Mouse (Mus musculus): Measurements from ENCODE around the gene Zfp526.

Zfp526 gene

DNA sequence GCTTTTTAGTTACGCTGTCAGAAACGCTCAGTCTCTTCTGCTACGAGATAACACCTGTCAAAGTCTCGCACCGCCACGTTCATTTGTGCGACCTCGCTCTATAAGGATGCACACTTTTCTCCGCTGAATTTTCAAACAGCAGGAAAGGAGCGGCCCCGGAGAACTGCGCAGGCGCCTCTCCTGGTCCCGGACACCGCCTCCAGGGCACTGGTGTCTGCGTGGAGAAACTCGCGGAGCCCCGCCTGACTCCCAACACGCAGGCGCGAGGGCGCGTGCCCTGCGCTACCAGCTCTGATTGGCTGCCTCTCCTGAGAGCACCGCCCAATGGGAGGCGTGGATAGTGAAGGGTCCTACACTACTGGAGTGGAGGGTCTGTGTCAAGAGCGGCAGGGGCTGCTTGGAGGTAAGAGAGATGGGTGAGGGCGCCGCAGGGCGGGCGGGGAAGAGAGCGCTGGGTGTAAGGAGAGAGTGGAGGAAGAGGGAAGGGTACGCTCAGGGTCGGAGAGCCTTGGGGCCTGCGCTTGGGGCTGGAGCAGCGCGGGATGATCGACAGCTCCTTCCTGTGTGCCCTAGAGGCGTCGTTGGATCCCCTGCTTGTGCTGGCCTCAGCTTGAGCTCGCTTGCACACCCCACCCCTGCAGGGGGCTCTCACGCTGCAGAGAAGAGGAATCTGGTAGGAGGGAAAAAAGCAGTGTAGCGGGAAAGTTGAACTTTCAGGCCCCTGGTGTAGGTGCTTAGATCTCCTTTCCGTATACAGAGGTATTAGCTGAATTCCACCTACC lies at the start of gene Zfp526:
Gene Zfp526 (plus strand): TSS at position 324 of the 782 bp plus-strand sequence.
- peak; percentile 99 for DNase-seq

DNA sequence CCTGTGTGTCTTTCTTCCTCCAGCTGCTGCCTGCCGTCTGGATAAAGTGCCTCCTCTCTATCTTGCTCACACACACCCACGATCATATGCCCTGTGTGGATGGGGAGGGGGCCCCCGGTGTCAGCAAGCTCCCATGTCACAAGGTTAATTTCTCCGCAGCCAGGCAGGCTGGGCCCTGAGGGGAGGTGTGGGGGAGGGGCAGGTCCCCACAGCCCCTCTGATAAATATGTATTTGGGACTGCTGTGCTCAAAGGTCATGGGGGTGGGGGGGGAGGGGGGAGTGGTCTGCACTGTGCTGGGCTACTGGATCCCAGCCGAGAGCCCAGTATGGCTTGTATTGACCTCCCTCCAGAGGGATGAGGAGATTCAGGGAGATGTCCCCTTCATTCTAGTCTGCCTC lies 48.6 kb upstream of the Zfp526 start:
- no peak for DNase-seq

DNA sequence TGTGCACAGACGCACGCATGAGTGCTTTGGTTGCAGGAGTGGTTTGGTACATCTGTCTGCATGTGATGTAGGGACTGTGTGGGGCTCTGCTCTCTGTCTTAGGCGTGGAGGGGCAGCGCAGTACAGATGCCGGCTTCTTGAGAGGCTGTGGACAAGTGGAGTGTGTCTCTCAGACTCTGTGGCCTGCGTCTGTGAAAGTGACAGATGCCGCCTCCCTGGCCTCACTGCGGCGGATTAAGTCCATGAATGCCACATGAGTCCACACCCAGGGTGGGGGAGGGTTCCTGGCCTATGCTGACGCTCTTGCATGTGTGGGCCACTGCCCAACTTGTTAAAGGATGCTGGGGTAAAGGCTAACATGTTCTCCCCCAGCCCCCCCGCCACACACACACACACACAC lies 46.9 kb upstream of the Zfp526 start:
- DNase-seq = no peak

DNA sequence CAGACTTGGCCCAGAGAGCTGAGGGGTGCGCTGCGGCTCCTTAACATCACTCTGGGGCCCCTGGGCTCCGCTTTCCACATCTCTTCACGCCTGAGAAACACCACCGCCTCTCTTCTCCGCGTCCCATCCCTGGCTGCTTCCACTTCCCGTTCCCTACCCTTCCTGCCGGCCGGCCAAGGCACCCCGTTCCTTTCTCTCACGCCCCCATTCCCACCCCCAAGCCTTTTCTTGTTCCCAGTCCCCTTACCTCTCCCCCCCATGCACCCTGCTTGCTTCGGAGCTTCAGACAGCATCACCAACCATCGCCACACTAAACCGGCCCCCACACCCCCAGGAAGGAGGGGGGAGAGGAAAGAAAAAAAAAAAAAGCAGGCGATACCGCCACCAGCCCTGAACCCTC lies 42.9 kb upstream of the Zfp526 start:
- DNase-seq = no peak

DNA sequence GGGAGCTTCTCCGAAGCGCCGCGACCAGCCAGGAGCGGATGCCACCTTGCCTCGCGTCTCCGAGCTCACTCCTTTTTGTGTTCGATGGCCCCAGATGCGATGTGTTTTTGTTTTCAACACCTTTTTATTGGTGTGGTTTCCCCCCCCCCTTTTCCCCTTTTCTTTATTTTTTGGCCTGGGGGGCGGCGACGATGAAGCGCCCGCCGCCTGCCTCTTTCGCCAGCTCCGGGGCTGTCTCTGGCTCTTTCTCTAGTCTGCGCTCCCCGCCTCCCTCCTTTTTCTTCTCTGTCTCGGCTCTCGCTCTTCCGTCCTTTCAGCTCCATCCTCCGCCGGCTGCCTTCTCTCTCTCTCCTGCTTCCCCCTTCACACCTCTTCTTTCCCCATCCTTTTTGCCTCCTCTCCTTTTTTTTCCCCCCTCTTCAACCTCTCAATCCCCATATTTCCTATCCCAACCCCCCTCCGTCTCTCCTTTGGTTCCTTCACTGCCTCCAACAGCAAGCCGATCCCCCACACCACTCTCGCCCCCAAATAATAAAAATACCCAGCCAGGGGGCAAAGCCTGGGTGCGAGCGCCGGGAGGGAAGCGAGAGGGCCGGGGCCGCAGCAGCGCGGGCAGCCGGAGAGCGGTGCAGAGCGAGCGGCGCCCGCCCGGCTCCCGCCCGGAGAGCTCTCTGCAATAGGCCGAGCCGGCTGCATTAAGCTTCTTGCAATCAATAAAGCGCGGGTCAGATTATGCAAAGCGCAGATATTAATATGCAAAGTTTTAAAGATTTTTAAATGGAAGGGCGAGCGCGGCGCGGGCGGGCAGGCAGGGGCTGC lies 42.2 kb upstream of the Zfp526 start:
- no peak for DNase-seq

DNA sequence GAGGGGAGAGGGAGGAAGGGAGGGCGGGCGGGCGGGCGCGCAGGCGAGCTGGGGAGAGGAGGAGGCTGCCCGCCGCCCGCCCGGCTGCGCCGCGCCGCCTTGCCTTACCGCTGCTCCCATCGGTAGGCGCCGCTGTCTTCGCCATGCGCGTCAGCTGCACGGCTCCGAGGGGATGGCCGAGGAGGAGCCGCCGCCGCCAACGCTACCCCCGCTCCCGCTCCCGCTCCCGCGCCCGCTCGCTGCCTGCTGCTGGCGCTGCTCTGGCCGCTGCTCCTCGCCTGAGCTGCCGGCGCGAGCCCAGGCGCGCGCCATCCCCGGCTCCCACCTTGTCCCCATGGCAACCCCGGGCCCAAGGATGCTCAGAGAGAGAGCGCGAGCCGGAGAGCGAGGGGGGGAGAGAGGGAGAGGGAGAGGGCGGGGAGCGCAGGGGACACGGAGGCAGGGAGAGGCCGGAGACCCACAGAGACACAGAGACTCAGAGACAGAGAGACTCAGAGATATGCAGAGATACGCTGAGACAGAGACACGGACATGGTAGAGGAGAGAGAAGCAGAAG lies 41.5 kb upstream of the Zfp526 start, which contains the start of gene Pou2f2:
Gene Pou2f2 (minus strand): TSS at position 121 of the 556 bp plus-strand sequence.
- peak; percentile 54 to 55 for DNase-seq

DNA sequence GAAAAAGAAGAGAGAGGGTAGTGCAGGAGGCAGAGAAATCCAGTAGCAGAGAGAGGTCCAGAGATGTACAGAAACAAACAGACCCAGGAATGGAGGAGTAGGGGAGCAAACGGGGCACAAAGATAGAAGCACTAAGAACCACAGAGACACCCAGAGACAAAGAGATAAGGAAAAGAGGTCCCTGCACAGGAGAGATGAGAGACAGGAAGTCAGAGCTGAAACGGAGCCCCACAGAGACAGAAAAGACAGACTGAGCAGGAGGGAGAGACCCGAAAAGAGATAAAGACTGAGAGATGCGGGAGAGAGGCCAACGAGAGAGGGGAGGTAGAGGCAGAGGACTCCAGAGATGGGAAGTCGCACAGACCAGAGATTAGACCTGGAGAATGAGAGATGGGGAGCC lies 40.7 kb upstream of the Zfp526 start:
- no peak for DNase-seq

DNA sequence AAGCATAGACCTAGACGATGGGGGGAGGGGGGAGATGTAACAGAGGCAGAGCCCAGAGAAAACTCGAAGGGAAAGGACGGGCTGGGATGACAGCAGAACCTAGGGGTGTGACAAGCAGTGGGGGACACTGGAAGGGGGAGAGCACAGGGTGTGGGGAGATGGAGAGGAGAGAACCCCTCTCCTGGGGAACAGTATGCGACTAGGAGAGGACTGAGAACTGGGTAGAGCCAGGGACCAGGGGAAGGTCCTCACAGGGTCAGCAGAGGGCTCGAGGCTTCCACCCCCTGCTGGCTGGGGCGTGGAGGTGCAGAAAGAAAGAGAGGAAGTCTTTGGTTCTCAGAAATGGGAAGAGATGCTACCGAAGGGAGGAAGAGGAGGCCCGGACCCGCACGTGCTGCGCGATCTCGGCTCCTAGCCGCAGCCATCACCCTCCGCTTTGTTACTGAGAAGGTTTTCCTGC lies 39.9 kb upstream of the Zfp526 start:
- peak; percentile 32 to 36 for DNase-seq

DNA sequence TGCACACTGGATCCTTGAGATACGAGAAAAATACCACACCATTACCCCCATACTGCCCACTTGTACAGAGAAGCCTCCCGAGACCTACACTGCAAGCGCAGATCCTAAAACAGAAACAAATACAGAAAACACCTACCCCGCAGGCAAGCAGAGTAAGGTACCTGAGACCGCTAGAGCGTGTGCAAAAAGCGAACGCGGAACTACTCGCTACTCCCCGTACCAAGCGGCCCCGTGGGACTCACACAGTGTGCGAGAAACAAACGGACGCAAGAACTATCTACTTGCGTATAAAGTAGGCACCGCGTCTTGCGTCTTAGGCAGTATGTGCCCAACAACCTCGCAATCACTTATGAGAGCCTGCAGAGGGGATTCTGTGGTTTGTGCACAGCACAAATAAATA lies 39.4 kb upstream of the Zfp526 start:
- no peak for DNase-seq

DNA sequence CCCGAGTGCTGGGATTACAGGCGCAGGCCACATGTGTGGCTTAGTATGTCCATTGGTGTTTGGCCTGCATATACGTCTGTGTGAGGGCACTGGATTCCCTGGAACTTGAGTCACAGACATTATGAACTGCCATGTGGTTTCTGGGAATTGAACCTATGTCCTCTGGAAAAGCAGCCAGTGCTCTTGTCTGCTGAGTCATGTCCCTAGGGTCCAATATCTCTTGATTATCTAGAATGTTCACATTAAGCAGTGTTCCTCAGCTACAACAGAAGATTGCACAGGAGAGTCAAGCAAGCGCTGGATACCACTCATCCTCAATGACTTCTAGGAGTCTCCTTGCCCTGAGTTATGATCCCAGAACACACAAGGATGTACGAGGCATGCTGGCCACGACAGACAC lies 37.1 kb upstream of the Zfp526 start:
- no peak for DNase-seq

DNA sequence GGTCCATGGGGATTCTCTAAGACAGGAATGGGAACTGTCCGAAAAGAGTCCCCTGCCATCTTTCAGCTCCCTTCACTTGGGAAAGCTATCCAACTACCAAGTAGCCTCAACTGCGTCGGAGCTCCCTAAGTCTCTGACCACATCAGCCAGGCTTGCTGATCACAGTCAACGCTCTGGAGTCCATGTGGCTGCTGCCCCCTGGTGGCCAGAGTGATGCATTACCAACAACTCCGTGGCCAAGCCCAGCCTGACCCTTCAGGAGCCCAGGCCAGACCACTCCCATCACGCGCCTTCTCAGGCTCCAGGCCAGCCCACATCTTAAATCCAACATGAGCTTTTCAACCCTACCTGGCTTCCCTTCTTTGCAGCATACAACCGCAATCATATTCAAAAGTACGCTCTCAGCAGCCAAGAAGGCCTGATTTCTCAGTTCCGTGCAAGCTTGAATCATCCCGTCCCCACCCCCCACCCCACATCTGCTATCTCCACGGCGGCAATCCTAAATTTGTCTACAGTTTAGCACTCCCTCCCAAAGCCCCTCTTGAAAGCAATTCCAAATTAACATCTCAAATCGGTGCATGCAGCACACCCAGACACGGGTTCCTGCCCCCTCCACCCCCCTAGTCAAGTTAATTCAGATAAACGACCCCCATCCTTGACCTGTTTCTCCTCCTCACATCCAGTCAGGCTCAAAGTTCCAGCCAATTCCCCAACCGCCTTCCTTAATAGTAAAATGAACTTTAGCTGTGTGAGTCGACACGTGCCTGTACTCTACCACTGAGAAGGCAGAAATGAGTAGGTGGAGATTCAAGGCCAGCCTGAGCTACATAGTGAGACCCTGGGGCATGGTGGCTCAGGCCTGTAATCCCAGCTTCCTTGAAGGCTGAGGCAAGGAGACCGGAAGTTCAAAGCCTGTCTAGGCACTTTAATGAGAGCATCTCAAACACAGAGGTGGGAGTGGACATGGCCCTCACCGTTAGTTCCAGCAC lies 33.3 kb upstream of the Zfp526 start:
- peak; percentile 85 to 88 for DNase-seq

DNA sequence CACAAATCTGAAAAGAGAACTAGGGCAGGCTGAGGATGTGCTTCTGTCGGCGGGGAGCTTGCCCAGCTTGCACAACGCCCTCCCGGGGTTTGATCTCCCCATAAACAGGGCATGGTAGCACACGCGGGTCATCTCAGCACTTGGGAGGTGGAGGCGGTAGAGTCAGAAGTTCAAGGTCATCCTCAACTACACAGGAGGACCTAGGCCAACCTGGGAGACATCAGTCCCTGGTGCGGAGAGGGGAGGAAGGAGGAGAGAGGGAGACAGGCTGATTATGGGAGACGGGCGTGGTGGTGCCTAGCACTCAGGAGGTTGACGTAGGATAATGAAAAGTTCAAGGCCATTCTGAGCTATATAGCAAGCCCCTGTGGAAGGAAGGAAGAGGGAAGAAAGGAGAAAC lies 30.4 kb upstream of the Zfp526 start:
- no peak for DNase-seq

DNA sequence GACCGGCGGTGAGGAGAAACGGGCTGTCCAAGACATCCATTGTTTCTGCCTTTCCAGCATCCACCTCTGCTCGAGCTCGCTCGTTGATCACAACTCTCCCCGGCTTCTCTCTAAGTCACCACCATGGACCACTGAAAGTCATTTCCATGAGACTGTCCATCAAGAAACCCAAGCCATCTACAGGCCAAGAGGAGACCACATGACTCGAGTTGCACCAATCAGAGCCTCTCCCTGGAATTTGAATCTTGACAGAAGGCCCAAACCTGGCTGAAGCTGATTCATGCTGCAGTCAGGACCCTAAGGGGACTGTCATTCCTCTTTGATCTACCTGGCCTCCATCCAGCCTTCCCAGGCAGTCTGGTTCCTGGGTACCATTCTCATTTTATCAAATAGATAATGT lies 29.1 kb upstream of the Zfp526 start:
- no peak for DNase-seq

DNA sequence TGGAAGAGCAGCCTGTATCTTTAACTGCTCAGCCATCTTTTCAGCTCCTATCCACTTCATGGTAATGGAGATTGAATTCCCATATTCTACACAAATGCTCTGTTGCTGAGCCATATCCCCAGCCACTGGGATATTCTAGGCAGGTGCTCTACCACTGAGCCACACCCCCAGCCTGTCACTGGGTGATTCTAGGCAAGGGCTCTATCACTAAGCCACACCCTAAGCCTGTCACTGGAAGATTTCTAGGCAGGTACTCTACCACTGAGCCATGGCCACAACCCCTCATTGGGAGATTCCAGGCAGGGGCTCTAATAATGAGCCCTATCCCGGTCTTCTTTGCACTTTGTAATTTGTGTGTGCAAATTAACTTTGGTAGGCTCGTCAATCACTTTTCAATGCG lies 26.1 kb upstream of the Zfp526 start:
- no peak for DNase-seq

DNA sequence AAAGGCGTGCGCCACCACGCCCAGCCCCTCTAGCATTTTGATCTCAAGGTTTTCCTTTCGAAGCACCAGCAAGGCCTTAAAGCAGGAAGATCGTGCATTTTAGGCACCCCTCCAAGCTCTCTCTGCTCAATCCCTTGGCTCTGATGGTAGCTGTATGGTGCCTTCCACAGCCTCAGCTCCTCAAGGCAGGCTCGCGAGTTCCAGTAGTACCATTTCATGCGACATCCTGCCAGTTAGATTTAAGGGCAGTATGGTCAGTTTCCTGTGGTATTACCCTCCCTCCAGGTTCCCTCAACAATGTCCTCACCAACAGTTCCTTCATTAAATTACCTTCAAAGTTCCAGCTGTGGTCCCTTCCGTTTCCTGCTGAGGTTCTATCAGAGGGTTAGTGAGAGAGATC lies 25.1 kb upstream of the Zfp526 start:
- no peak for DNase-seq

DNA sequence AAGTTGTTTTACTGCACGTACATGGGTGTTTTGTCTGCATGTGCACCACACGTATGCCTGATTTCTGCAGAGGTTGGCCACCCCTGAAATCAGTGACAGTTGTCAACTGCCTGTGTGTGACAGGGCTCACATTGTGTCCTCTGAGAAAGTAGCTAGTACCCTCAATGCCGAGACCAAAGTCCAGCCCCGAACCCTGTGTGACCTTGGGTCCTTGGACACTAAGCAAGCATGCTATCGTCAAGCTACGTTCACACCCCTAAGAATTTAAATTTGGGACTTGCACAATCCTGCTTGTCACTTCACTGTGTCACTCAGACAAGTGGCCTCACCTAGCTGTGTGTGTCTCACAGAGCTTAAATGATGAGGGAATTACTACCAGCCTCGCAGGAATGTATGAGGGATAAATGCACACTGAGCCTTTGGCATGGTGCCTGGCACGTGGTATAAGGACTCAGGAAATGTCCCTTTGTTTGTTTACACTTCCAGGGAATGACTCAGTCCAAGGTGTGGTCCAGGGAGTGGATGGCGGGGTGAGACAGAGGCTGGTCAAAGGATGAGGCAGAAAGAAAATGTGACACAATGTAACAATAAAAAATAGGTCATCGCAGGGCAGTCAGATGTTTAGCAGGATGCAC lies 23.7 kb upstream of the Zfp526 start:
- DNase-seq = peak; percentile 66 to 82

DNA sequence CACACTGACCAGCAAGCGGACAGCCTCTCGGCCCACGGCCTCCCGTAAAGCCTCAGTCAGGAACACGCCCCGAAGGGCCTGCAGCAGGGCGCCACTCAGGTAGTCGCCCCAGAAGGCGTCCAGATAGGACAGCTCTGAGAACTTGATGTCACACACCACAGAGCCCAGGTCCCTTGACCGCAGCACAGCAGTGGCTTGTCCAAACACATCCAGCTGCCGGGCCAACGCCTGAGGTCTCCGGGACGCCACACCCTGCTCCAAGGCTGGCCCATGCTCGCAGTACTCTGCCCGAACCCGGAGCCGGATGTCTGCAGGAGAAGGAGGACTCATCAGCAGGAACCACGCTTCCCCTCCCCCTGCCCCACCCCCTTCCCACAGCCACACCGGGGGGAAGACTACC lies 17.6 kb upstream of the Zfp526 start:
- DNase-seq = no peak

DNA sequence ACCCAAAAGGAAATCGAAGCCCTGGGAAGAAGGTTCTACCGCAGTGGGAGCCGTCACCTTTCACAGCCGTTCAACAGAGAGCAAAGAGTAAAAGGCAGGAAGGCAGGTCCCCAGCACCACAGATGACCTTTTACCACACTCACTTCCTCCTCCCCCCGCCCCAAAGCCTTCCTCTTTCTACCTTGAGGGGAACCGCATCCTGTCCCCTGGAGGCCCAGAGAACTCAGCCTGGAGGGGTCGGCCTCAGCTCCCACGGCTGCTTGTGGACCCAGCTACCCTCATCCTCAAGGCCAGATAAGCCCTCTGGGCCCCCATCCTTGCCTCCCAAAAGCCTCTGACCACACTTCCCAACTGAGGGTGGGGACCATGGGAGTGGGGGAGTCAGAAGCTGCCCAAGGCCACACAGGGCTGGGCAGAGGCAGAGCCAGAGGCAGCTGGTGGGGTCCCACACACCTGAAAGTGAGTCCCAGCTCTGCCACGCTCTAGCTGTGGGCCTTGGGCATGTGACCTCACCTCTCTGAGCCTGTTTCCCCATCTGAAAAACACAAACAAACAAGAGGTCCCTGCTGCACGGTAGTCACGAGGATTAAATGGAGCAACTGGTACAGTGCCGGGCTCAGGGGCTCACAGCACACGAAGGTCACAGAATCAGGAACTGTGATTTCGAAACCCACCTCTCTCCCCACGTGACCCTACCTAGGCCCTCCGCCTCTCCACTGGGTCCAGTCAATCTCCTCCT lies 15.7 kb upstream of the Zfp526 start:
- DNase-seq = peak; percentile 38 to 39

DNA sequence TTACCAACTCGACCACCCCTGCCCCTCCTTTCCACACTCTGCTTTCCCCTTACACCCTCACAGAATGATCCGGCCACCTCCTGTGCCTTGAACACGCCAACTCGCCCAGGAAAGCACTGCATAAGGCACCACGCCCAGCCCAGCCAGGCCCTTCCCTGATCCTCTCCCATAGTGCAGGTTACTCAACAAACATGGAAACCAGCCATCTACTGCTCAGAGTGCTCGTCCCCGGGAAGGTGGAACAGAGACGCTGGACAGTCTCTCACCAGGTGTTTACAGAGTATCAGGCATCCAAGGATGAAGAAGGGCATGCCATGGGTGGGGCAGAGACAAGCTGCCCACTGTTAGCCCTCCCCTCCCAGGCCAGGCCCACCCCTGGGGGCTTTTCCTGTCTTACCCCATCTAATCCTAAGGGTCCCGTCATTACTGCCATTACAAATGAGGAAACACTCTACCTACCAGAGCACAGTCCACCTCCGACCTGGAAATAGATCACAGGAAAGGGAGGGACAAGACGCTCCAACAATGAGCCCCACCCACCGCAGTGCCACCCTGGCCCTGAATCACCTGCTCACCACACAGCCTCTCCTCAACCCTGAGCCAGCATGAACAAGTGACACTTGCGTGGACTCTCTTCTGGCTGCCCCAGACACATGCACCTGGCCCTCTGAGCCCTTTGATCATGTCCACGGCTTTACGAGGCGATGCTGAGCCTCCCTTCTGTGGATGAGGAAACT lies 15.0 kb upstream of the Zfp526 start:
- DNase-seq = peak; percentile 39 to 56

DNA sequence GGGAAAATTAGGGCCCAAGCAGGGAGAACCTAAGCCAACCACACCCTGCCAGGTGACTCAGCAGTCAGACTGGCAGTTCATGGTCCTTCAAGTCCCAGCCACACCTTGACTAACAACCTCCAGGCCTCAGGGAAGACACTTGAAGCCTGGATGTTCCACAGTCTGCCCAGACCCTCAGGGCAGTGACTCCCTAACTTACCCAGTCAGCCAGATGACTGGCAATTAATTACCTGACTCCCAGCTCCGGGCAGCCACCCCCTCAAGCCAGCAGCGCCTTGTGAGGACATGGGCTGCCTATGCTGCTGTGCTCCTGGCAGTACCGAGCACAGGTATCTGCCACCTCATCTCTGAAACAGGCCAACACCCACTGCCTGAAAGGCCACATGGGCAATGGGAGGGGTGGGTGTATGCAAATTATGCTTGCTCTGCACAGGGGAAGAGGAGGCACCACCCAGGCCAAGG lies 12.0 kb upstream of the Zfp526 start:
- DNase-seq = peak; percentile 31 to 65

Data from lung, adult 18-20 months (tissue).